Mouse (Mus musculus) liver, adult 2 months (tissue): ENCODE data around the gene Zfp36. TPM values are rescaled to one million over a fixed set of nuclear protein-coding genes. Genes with fewer than 3 reads are reported as not detected.

ENCODE experiments used
- DNase-seq: peaks from one replicate; pipeline ENCODE4 v3.0.0-alpha.2; 2011; ENCODE audit warnings: low read depth, low spot score; ENCODE audit errors: extremely low read depth
- H3K27ac ChIP-seq: fragments of 200-500 bp; replicated peaks from 2 replicates; pipeline ENCODE4 v1.5.1; 2012; ENCODE audit warnings: low read depth, mild to moderate bottlenecking, control low read depth, inconsistent platforms, low read length; ENCODE audit not compliant: insufficient read depth
- H3K27me3 ChIP-seq: fragments of 200-500 bp; 2 replicates; pipeline ENCODE4 v1.6.1; 2012; ENCODE audit warnings: mild to moderate bottlenecking, moderate library complexity, low read length, inconsistent platforms; ENCODE audit not compliant: control insufficient read depth, insufficient read depth
- H3K36me3 ChIP-seq: fragments of 200-500 bp; 2 replicates; pipeline ENCODE4 v1.6.1; 2012; ENCODE audit warnings: low read length, inconsistent platforms; ENCODE audit not compliant: control insufficient read depth, insufficient read depth
- H3K4me1 ChIP-seq: fragments of 200-500 bp; 2 replicates; pipeline ENCODE4 v1.6.1; 2011; ENCODE audit warnings: low read length; ENCODE audit not compliant: control insufficient read depth, insufficient read depth
- H3K4me3 ChIP-seq: fragments of 200-500 bp; 2 replicates; pipeline ENCODE4 v1.5.1; 2011; ENCODE audit warnings: low read depth, mild to moderate bottlenecking, control low read depth, low read length, moderate library complexity; ENCODE audit not compliant: insufficient read depth
- H3K79me2 ChIP-seq: fragments of 200-500 bp; 2 replicates; pipeline ENCODE4 v1.6.1; 2012; ENCODE audit warnings: inconsistent platforms, mild to moderate bottlenecking, low read length, moderate library complexity; ENCODE audit not compliant: control insufficient read depth, insufficient read depth
- H3K9ac ChIP-seq: fragments of 200-500 bp; 2 replicates; pipeline ENCODE4 v1.6.1; 2012; ENCODE audit warnings: low read depth, mild to moderate bottlenecking, control low read depth, inconsistent platforms, low read length
- CTCF ChIP-seq: fragments of 200-500 bp; IDR thresholded peaks from 2 replicates; pipeline ENCODE4 v1.5.1; 2011; ENCODE audit warnings: low read depth, low read length, control low read depth
- POLR2A ChIP-seq: fragments of 200-500 bp; IDR thresholded peaks from 2 replicates; pipeline ENCODE4 v1.6.1; 2011; ENCODE audit warnings: low read length, control low read depth; ENCODE audit not compliant: insufficient read depth; ENCODE audit errors: extremely low read depth
- WGBS: fragments of 180-500 bp; shearing (Covaris S2); methylation state at CpG from one replicate; pipeline ENCODE4 v1.1.7; 2018; 5-methylcytosine and 5-hydroxymethylcytosine counted together
- polyA plus RNA-seq: library from polyadenylated mRNA; depleted of rRNA; stranded (reverse); fragments of >200 nt; gene quantifications from 2 replicates; pipeline ENCODE4 v1.2.3, GENCODE M21; 2012; rRNA removed
- total RNA-seq: library from RNA; depleted of rRNA; stranded (reverse); fragments of >200 nt; gene quantifications from 2 replicates; pipeline ENCODE4 v1.2.3, GENCODE M21; 2014; rRNA removed

Zfp36 gene
- total and polyA plus RNA-seq, 2 experiments = 16.4 to 41.1 TPM

DNA sequence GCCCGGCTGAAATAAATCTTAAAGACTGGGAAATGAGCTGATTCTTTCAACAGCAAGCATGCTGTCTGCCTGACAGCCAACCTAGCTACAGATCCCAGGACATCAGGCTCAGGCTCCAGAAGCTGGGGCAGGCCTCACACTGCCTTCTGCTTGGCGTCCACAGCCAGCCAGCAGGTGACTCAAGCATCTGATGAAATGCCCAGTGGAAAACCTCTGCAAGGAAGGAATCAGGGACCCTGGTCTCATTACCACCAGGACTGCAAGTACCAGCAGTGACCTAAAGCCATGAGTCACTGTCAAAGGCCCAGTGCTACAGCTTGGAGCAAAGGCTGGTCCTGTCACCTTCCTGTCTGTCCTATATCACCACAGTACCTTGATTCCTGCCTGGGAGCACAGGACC lies 44.6 kb downstream of the Zfp36 start:
- Histone ChIP-seq H3K4me1 (peaks cover 16% of the 10 kb centered on the region), H3K4me3 (no peak overlapping the region), H3K79me2 (peaks cover 41% of the 10 kb centered on the region), H3K36me3 (peaks cover 9% of the 10 kb centered on the region), H3K9ac (peak overlapping the region; percentile 15; the same call in 1 of the 2 replicates), H3K27ac (no peak overlapping the region), H3K27me3 (no peaks in the 10 kb centered on the region)
- no peak for DNase-seq
- 90% methylated on average over 2 of the region's 2 CpGs for WGBS
- no peak for TF ChIP-seq POLR2A
- no peak for TF ChIP-seq CTCF

DNA sequence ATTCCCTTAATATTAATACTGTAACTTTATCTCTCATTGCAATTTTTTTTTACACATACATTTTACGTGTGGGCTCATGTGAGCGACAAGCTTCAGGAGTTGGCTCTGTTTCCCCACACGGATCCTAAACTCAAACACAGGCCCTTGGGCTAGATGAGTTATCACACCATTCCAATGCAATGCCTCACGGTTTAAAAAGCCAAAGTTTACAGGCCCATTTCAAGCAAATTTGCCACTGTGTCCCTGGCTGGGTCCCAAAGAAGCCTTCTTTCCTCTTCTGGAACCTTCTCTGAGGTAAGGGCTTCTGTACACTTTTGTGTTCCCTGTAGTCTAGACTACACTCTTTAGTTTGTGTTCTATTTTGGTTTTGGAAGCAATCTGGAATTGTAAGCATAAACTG lies 45.5 kb downstream of the Zfp36 start:
- Histone ChIP-seq H3K36me3 (peaks cover 12% of the 10 kb centered on the region), H3K27me3 (no peaks in the 10 kb centered on the region)

DNA sequence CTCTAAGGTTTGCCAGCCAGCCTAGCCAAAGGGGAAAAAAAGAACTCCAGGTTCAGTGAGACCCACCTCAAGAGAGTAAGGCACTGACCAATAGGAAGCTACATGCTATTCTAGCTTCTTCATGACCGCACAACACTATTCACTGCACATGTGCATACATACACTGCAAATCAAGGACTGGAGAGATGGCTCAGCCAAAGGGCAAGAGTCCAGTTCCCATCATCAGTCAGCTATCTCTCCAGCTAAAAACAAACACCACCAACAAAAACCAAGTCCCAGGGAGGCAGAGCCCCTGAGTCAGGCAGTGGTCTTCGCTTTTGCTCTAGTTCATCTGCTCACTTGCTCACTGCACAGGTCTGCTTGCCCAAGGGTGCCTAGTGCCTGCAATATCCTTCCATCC lies 51.8 kb downstream of the Zfp36 start:
- no peak for DNase-seq
- WGBS = 59% methylated on average over 2 of the region's 2 CpGs
- Histone ChIP-seq H3K27me3 (no peaks in the 10 kb centered on the region), H3K4me3 (no peak overlapping the region), H3K4me1 (no peaks in the 10 kb centered on the region), H3K9ac (no peak overlapping the region), H3K27ac (no peak overlapping the region), H3K36me3 (peaks cover 61% of the 10 kb centered on the region), H3K79me2 (peaks cover 2% of the 10 kb centered on the region; the same call in 1 of the 2 replicates)
- TF ChIP-seq POLR2A = no peak
- TF ChIP-seq CTCF = no peak

More for the DNA sequence above, 45.5 kb downstream of the Zfp36 start:
- TF ChIP-seq CTCF (no peak), POLR2A (no peak)
- DNase-seq = no peak
- Histone ChIP-seq H3K79me2 (peaks cover 41% of the 10 kb centered on the region), H3K9ac (no peak overlapping the region), H3K4me1 (peaks cover 14% of the 10 kb centered on the region), H3K27ac (no peak overlapping the region), H3K4me3 (no peak overlapping the region)
- WGBS = 60% methylated on average over 4 of the region's 4 CpGs

Other genes starting within 250 kb of the Zfp36 start
- gene Fbl, start 210.5 kb downstream of the Zfp36 start, total RNA-seq = 34.0 and 38.6 TPM in 2 replicates
- gene Fbl, start 210.5 kb downstream of the Zfp36 start, polyA plus RNA-seq = 32.7 and 36.0 TPM in 2 replicates
- 7.0 and 9.7 TPM in 2 replicates for gene Dyrk1b, start 200.8 kb downstream of the Zfp36 start, total RNA-seq
- gene Dyrk1b, start 200.8 kb downstream of the Zfp36 start, polyA plus RNA-seq = 14.8 and 16.6 TPM in 2 replicates
- 0.28 and 0.47 TPM in 2 replicates for gene Eid2, start 112.4 kb downstream of the Zfp36 start, total RNA-seq
- 0.35 and 0.50 TPM in 2 replicates for gene Eid2, start 112.4 kb downstream of the Zfp36 start, polyA plus RNA-seq
- 1.9 and 3.0 TPM in 2 replicates for gene Eid2b, start 102.5 kb downstream of the Zfp36 start, total RNA-seq
- 3.5 and 3.9 TPM in 2 replicates for gene Eid2b, start 102.5 kb downstream of the Zfp36 start, polyA plus RNA-seq
- gene Selenov, start 89.1 kb downstream of the Zfp36 start, total RNA-seq = not detected in 2 replicates
- not detected in 2 replicates for gene Selenov, start 89.1 kb downstream of the Zfp36 start, polyA plus RNA-seq
- not detected in 2 replicates for gene Dll3, start 78.0 kb downstream of the Zfp36 start, total RNA-seq
- not detected in 2 replicates for gene Dll3, start 78.0 kb downstream of the Zfp36 start, polyA plus RNA-seq
- 22.6 and 24.9 TPM in 2 replicates for gene Timm50, start 68.2 kb downstream of the Zfp36 start, total RNA-seq
- gene Timm50, start 68.2 kb downstream of the Zfp36 start, polyA plus RNA-seq = 49.4 and 52.6 TPM in 2 replicates
- 15.1 and 20.7 TPM in 2 replicates for gene Supt5, start 41.5 kb downstream of the Zfp36 start, total RNA-seq
- 52.3 and 67.3 TPM in 2 replicates for gene Supt5, start 41.5 kb downstream of the Zfp36 start, polyA plus RNA-seq
- gene Rps16, start 29.6 kb downstream of the Zfp36 start, total RNA-seq = 110 and 136 TPM in 2 replicates
- gene Rps16, start 29.6 kb downstream of the Zfp36 start, polyA plus RNA-seq = 471 and 577 TPM in 2 replicates
- 0.65 and 1.3 TPM in 2 replicates for gene Plekhg2, start 7.7 kb downstream of the Zfp36 start, total RNA-seq
- gene Plekhg2, start 7.7 kb downstream of the Zfp36 start, polyA plus RNA-seq = 3.3 and 3.5 TPM in 2 replicates
- gene Med29, start 12.5 kb upstream of the Zfp36 start, total RNA-seq = 13.4 and 17.6 TPM in 2 replicates
- gene Med29, start 12.5 kb upstream of the Zfp36 start, polyA plus RNA-seq = 49.2 and 50.9 TPM in 2 replicates
- gene Paf1, start 12.7 kb upstream of the Zfp36 start, total RNA-seq = 16.1 TPM in 2 replicates
- 52.8 and 59.1 TPM in 2 replicates for gene Paf1, start 12.7 kb upstream of the Zfp36 start, polyA plus RNA-seq
- 18.4 and 24.4 TPM in 2 replicates for gene Gmfg, start 57.2 kb upstream of the Zfp36 start, total RNA-seq
- 4.0 and 4.6 TPM in 2 replicates for gene Gmfg, start 57.2 kb upstream of the Zfp36 start, polyA plus RNA-seq
- gene Lrfn1, start 71.7 kb upstream of the Zfp36 start, total RNA-seq = 0.18 TPM in 1 of 2 replicates, not detected in the other
- gene Lrfn1, start 71.7 kb upstream of the Zfp36 start, polyA plus RNA-seq = 0.70 and 0.71 TPM in 2 replicates
- gene Ifnl2, start 130.2 kb upstream of the Zfp36 start, total RNA-seq = not detected in 2 replicates
- gene Ifnl2, start 130.2 kb upstream of the Zfp36 start, polyA plus RNA-seq = not detected in 2 replicates
- gene Ifnl3, start 142.6 kb upstream of the Zfp36 start, total RNA-seq = not detected in 2 replicates
- not detected in 2 replicates for gene Ifnl3, start 142.6 kb upstream of the Zfp36 start, polyA plus RNA-seq
- 8.7 and 16.4 TPM in 2 replicates for gene Sycn, start 160.6 kb upstream of the Zfp36 start, total RNA-seq
- 1.4 and 1.6 TPM in 2 replicates for gene Sycn, start 160.6 kb upstream of the Zfp36 start, polyA plus RNA-seq
- not detected in 2 replicates for gene Nccrp1, start 167.0 kb upstream of the Zfp36 start, total RNA-seq
- gene Nccrp1, start 167.0 kb upstream of the Zfp36 start, polyA plus RNA-seq = 0.05 TPM in 1 of 2 replicates, not detected in the other
- gene Samd4b, start 217.9 kb upstream of the Zfp36 start, total RNA-seq = 4.1 and 6.9 TPM in 2 replicates
- 25.7 and 27.0 TPM in 2 replicates for gene Samd4b, start 217.9 kb upstream of the Zfp36 start, polyA plus RNA-seq
- 4.0 and 7.0 TPM in 2 replicates for gene Pak4, start 217.9 kb upstream of the Zfp36 start, total RNA-seq
- 14.9 TPM in 2 replicates for gene Pak4, start 217.9 kb upstream of the Zfp36 start, polyA plus RNA-seq